13 mouse cellular contexts compared by ENCODE assay signal in genomic region chr3:122026676-122027075, GRCm38 (mm10). TPM values are rescaled to one million over a fixed set of nuclear protein-coding genes. Genes with fewer than 3 reads are reported as not detected.
DNase-seq lines count a peak whose midpoint lies in the region; ATAC-seq and TF ChIP-seq lines count a peak whose summit lies in the region.
"Had no signal": no experiment of that assay in that cellular context is flagged by ENCODE, and none has a peak within 500 bp of the region (broad histone marks: within the 10 kb centered on the region; RNA-seq: fewer than 3 reads in every experiment).

No protein-coding gene starts in this region.

- no peaks in the 10 kb centered on the region for H3K36me3 ChIP-seq in lung, embryonic 16.5 days (ENCODE audit: control insufficient read depth, insufficient read depth, low read length)
- no peaks in the 10 kb centered on the region for H3K36me3 ChIP-seq in kidney, embryonic 15.5 days
- no peaks in the 10 kb centered on the region for H3K36me3 ChIP-seq in midbrain, embryonic 14.5 days (ENCODE audit: control insufficient read depth, insufficient read depth, low read length)
- H3K36me3 ChIP-seq: G1E; liver, embryonic 12.5 days had no signal

- H3K9ac ChIP-seq in lung, embryonic 16.5 days (ENCODE audit: low read length): no peak overlapping the region
- no peak overlapping the region for H3K9ac ChIP-seq in kidney, embryonic 15.5 days
- no peak overlapping the region for H3K9ac ChIP-seq in midbrain, embryonic 14.5 days (replicated peaks; ENCODE audit: low read length)
- H3K9ac ChIP-seq: liver, embryonic 12.5 days had no signal

- 31% methylated on average over 5 of the region's 5 CpGs for WGBS in lung, embryonic 16.5 days
- WGBS in kidney, embryonic 15.5 days: 57% methylated on average over 5 of the region's 5 CpGs
- WGBS in midbrain, embryonic 14.5 days: 79% methylated on average over 5 of the region's 5 CpGs

- DNase-seq in gastrocnemius, adult 2 months: no peak
- DNase-seq in gastrocnemius, adult 8-10 months (ENCODE audit: low spot score in 2 of 2): no peak
- no peak for DNase-seq in lung, postnatal 14 days
- DNase-seq in cerebellum, adult 9-10 months: no peak
- no peak for DNase-seq in midbrain, embryonic 14.5 days
- no peak for DNase-seq in left cerebral cortex, postnatal 4 days
- DNase-seq: B cell, adult 2 months had no signal

- H3K4me2 ChIP-seq in lung, embryonic 16.5 days (ENCODE audit: low read depth, low read length): 0 out of 2 replicates have a peak overlapping the region, but pooled peaks have one; percentile 4
- no peak overlapping the region for H3K4me2 ChIP-seq in kidney, embryonic 15.5 days
- no peak overlapping the region for H3K4me2 ChIP-seq in midbrain, embryonic 14.5 days (ENCODE audit: low read length)
- H3K4me2 ChIP-seq: liver, embryonic 12.5 days had no signal

- no peaks in the 10 kb centered on the region for H3K9me3 ChIP-seq in lung, embryonic 16.5 days (ENCODE audit: control insufficient read depth, low read length)
- no peaks in the 10 kb centered on the region for H3K9me3 ChIP-seq in kidney, embryonic 15.5 days (replicated peaks)
- no peaks in the 10 kb centered on the region for H3K9me3 ChIP-seq in midbrain, embryonic 14.5 days (ENCODE audit: control insufficient read depth, low read length)
- H3K9me3 ChIP-seq: G1E; liver, embryonic 12.5 days had no signal

- peak overlapping the region; percentile 67 for H3K27ac ChIP-seq in gastrocnemius, adult 2 months
- H3K27ac ChIP-seq in lung, embryonic 16.5 days (ENCODE audit: low read length): peak overlapping the region; percentile 44
- 0 out of 2 replicates have a peak overlapping the region, but pooled peaks have one; percentile 60 for H3K27ac ChIP-seq in kidney, embryonic 15.5 days
- no peak overlapping the region for H3K27ac ChIP-seq in midbrain, embryonic 14.5 days (replicated peaks; ENCODE audit: low read depth, low read length)
- H3K27ac ChIP-seq: liver, embryonic 12.5 days had no signal

- peak; percentile 36; the same call in 1 of the 2 replicates for ATAC-seq in lung, embryonic 16.5 days (ENCODE audit: low read depth)
- ATAC-seq in kidney, embryonic 15.5 days (replicated peaks; ENCODE audit: low FRiP score): no peak
- no peak for ATAC-seq in midbrain, embryonic 14.5 days (ENCODE audit: low FRiP score, low TSS enrichment)
- ATAC-seq: intestine, postnatal 0 days; liver, embryonic 12.5 days had no signal

- no peaks in the 10 kb centered on the region; the same call in 1 of the 2 replicates for H3K4me1 ChIP-seq in lung, embryonic 16.5 days (replicated peaks; ENCODE audit: control insufficient read depth, insufficient read depth, low read length)
- 0 out of 2 replicates have a peak, but pooled peaks cover 5% of the 10 kb centered on the region for H3K4me1 ChIP-seq in kidney, embryonic 15.5 days
- no peaks in the 10 kb centered on the region for H3K4me1 ChIP-seq in midbrain, embryonic 14.5 days (ENCODE audit: control insufficient read depth, insufficient read depth, low read length)
- H3K4me1 ChIP-seq: liver, embryonic 12.5 days had no signal

- peak overlapping the region; percentile 50 for H3K4me3 ChIP-seq in gastrocnemius, adult 2 months
- no peak overlapping the region for H3K4me3 ChIP-seq in lung, embryonic 16.5 days (ENCODE audit: low read length)
- H3K4me3 ChIP-seq in kidney, embryonic 15.5 days (replicated peaks): no peak overlapping the region
- no peak overlapping the region for H3K4me3 ChIP-seq in midbrain, embryonic 14.5 days (replicated peaks; ENCODE audit: low read depth, low read length)
- H3K4me3 ChIP-seq: erythroblast, embryonic 14.5 days; liver, embryonic 12.5 days had no signal

- no peaks in the 10 kb centered on the region for H3K27me3 ChIP-seq in lung, embryonic 16.5 days (ENCODE audit: control insufficient read depth, insufficient read depth, low read depth, low read length)
- H3K27me3 ChIP-seq in kidney, embryonic 15.5 days: no peaks in the 10 kb centered on the region
- no peaks in the 10 kb centered on the region for H3K27me3 ChIP-seq in midbrain, embryonic 14.5 days (ENCODE audit: control insufficient read depth, insufficient read depth, low read length)
- H3K27me3 ChIP-seq: liver, embryonic 12.5 days had no signal

- TF ChIP-seq CTCF in gastrocnemius, adult 2 months (IDR thresholded peaks at IDR 0.05): no peak

- intact Hi-C loops in gastrocnemius, adult 2 months (cut with DNase I): no loop called here
- intact Hi-C loops in left cerebral cortex, postnatal 4 days (cut with DNase I): no loop called here

RNA-seq across cellular contexts. Expression of gene Abca4, which starts 17.6 kb away (rescaled TPM):
- total RNA-seq in gastrocnemius, adult 2 months (2021): under 1 TPM; 0.79 to 0.95 TPM
- under 1 TPM; 0.47 to 0.99 (median 0.56) TPM for total RNA-seq in gastrocnemius, adult 8-10 months (2022)
- 0.90 and 1.5 TPM in 2 replicates for polyA plus RNA-seq in lung, embryonic 16.5 days (2015; fragmentation: Nextera tagmentation; extraction: Ambion mirVana)
- 0.70 and 0.72 TPM in 2 replicates for polyA plus RNA-seq in kidney, embryonic 15.5 days (2015; fragmentation: Nextera tagmentation; extraction: Ambion mirVana)
- 1.00 and 1.6 TPM in 2 replicates for polyA plus RNA-seq in midbrain, embryonic 14.5 days (2014; fragmentation: Nextera tagmentation; extraction: Ambion mirVana)
- total RNA-seq in left cerebral cortex, postnatal 4 days (2021): 1 to 10 TPM; 3.4 to 3.8 TPM
